Mouse (Mus musculus): Measurements from ENCODE around the gene Rnf40.
"Not testable (repeated sequence)": the region's sequence is repeated elsewhere in the genome, so short reads cannot be mapped to it uniquely, and the experiment has no call there.

The Rnf40 gene

GRCm38 (mm10) chr7:127602903-127603302 lies 14.3 kb downstream of the Rnf40 start:
- no peak for DNase-seq (ENCODE audit: extremely low read depth, low read depth)

GRCm38 (mm10) chr7:127604256-127604655 lies 15.7 kb downstream of the Rnf40 start:
- no peak for DNase-seq (ENCODE audit: extremely low read depth, low read depth)

- no peak for DNase-seq (ENCODE audit: extremely low read depth, low read depth)
Observed at GRCm38 (mm10) chr7:127607150-127607549, 18.6 kb downstream of the Rnf40 start.

- no peak for DNase-seq (ENCODE audit: extremely low read depth, low read depth)
Observed at GRCm38 (mm10) chr7:127611011-127611410, 22.4 kb downstream of the Rnf40 start.

- no peak for DNase-seq (ENCODE audit: extremely low read depth, low read depth)
Observed at GRCm38 (mm10) chr7:127611561-127611960, 23.0 kb downstream of the Rnf40 start.

- DNase-seq (ENCODE audit: extremely low read depth, low read depth) = no peak
Observed at GRCm38 (mm10) chr7:127613501-127613900, 24.9 kb downstream of the Rnf40 start.

- DNase-seq (ENCODE audit: extremely low read depth, low read depth) = no peak
Observed at GRCm38 (mm10) chr7:127614091-127614490, 25.5 kb downstream of the Rnf40 start.

- no peak for DNase-seq (ENCODE audit: extremely low read depth, low read depth)
Observed at GRCm38 (mm10) chr7:127614511-127614890, 25.9 kb downstream of the Rnf40 start.

- peak; percentile 52 for DNase-seq (ENCODE audit: extremely low read depth, low read depth)
Observed at GRCm38 (mm10) chr7:127614891-127615843, 26.6 kb downstream of the Rnf40 start, which contains the start of gene Zfp629. TSS of gene Zfp629 (minus strand) at chr7:127615797.

GRCm38 (mm10) chr7:127616336-127616735 lies 27.8 kb downstream of the Rnf40 start:
- no peak for DNase-seq (ENCODE audit: extremely low read depth, low read depth)

- no peak for DNase-seq (ENCODE audit: extremely low read depth, low read depth)
Observed at GRCm38 (mm10) chr7:127616881-127617280, 28.3 kb downstream of the Rnf40 start.

GRCm38 (mm10) chr7:127617962-127618361 lies 29.4 kb downstream of the Rnf40 start:
- DNase-seq (ENCODE audit: extremely low read depth, low read depth) = no peak

GRCm38 (mm10) chr7:127618402-127618801 lies 29.8 kb downstream of the Rnf40 start:
- not testable (repeated sequence) for DNase-seq (ENCODE audit: extremely low read depth, low read depth)

GRCm38 (mm10) chr7:127626039-127626438 lies 37.5 kb downstream of the Rnf40 start:
- no peak for DNase-seq (ENCODE audit: extremely low read depth, low read depth)

GRCm38 (mm10) chr7:127626471-127626870 lies 37.9 kb downstream of the Rnf40 start:
- DNase-seq (ENCODE audit: extremely low read depth, low read depth) = peak; percentile 84

GRCm38 (mm10) chr7:127628646-127629045 lies 40.1 kb downstream of the Rnf40 start:
- DNase-seq (ENCODE audit: extremely low read depth, low read depth) = no peak

GRCm38 (mm10) chr7:127631416-127631815 lies 42.8 kb downstream of the Rnf40 start:
- DNase-seq (ENCODE audit: extremely low read depth, low read depth) = no peak

- no peak for DNase-seq (ENCODE audit: extremely low read depth, low read depth)
Observed at GRCm38 (mm10) chr7:127636963-127637362, 48.4 kb downstream of the Rnf40 start.

- no peak for DNase-seq (ENCODE audit: extremely low read depth, low read depth)
Observed at GRCm38 (mm10) chr7:127641260-127641659, 52.7 kb downstream of the Rnf40 start.

- DNase-seq (ENCODE audit: extremely low read depth, low read depth) = no peak
Observed at GRCm38 (mm10) chr7:127642254-127642653, 53.7 kb downstream of the Rnf40 start.

- DNase-seq (ENCODE audit: extremely low read depth, low read depth) = no peak
Observed at GRCm38 (mm10) chr7:127646363-127646762, 57.8 kb downstream of the Rnf40 start.

GRCm38 (mm10) chr7:127647576-127647975 lies 59.0 kb downstream of the Rnf40 start:
- not testable (repeated sequence) for DNase-seq (ENCODE audit: extremely low read depth, low read depth)
